Mouse (Mus musculus) limb, embryonic 15.5 days (tissue): ENCODE data around the gene Tdg. TPM values are rescaled to one million over a fixed set of nuclear protein-coding genes. Genes with fewer than 3 reads are reported as not detected.
"Not testable (repeated sequence)": the region's sequence is repeated elsewhere in the genome, so short reads cannot be mapped to it uniquely, and the experiment has no call there.

ENCODE experiments used
- ATAC-seq: fragments of 200-750 bp; cut with Nextera tagmentation; 2 replicates; pipeline ENCODE4 v1.8.0; 2017; ENCODE audit warnings: low read depth, moderate TSS enrichment; ENCODE audit not compliant: insufficient number of reproducible peaks, low FRiP score, low TSS enrichment
- H3K27ac ChIP-seq: fragments of 300-500 bp; sonication (generic); 2 replicates; pipeline ENCODE4 v1.5.1; 2015; ENCODE audit warnings: moderate library complexity, mild to moderate bottlenecking, inconsistent platforms
- H3K27me3 ChIP-seq: fragments of 300-500 bp; sonication (generic); 2 replicates; pipeline ENCODE4 v1.6.1; 2015; ENCODE audit warnings: inconsistent platforms
- H3K36me3 ChIP-seq: fragments of 300-500 bp; sonication (generic); 2 replicates; pipeline ENCODE4 v1.6.1; 2015; ENCODE audit warnings: inconsistent platforms
- H3K4me1 ChIP-seq: fragments of 300-500 bp; sonication (generic); 2 replicates; pipeline ENCODE4 v1.6.1; 2015; ENCODE audit warnings: inconsistent platforms
- H3K4me2 ChIP-seq: fragments of 300-500 bp; sonication (generic); 2 replicates; pipeline ENCODE4 v1.6.1; 2015; ENCODE audit warnings: mild to moderate bottlenecking, inconsistent platforms
- H3K4me3 ChIP-seq: fragments of 300-500 bp; sonication (generic); 2 replicates; pipeline ENCODE4 v1.5.1; 2015; ENCODE audit warnings: mild to moderate bottlenecking, inconsistent platforms
- H3K9ac ChIP-seq: fragments of 300-500 bp; sonication (generic); 2 replicates; pipeline ENCODE4 v1.6.1; 2015; ENCODE audit warnings: inconsistent platforms
- H3K9me3 ChIP-seq: fragments of 300-500 bp; sonication (generic); 2 replicates; pipeline ENCODE4 v1.6.1; 2016; ENCODE audit warnings: inconsistent platforms
- WGBS: fragments of 180-500 bp; shearing (Covaris S2); methylation state at CpG from one replicate; pipeline ENCODE4 v1.1.7; 2015; 5-methylcytosine and 5-hydroxymethylcytosine counted together
- polyA plus RNA-seq: library from polyadenylated mRNA; unstranded; fragments of >200 nt; fragmentation: Nextera tagmentation; extraction: Ambion mirVana; gene quantifications from 2 replicates; pipeline ENCODE4 v1.2.1, GENCODE M21; 2015

Tdg gene
- 105 and 108 TPM in 2 replicates for polyA plus RNA-seq

DNA sequence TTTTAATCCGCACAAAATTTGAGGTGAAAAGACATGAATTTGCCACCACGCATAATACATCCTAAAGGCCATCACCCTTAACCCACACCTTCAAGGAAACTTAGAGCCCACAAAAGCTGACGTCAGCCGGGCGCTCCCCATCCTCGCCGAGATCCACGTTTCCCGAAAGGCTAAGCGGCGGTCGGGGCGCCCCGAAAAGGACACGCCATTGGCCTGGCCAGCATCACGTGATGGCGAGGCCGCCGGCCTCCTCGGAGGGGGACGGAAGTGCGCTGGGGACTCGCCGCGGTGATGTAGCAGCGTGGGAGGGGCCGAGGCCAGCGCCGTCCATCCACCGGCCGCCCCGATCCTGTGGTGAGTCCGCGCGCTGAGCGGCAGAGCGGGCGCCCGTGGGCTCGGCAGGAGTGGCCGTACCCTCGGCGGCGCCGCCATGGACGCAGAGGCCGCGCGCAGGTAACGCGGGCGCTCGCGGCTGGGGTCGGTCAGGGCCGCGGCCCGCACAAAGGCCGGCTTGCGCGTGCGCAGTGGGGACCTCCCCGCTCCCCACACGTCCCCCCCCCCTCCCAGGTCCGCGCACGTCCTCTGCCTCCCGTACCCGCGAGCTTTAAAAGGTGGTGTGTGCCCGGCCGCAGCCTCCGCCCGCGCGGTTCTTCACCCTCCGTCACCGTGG, at the start of gene Tdg:
Gene Tdg (plus strand): TSS at position 243 of the 670 bp plus-strand sequence.
- under 1% methylated on average over 69 of the region's 78 CpGs for WGBS
- peak; percentile 97 for ATAC-seq
- H3K4me2 ChIP-seq: peak within 1 kb of the TSS; percentile 80
- H3K27ac ChIP-seq: peak within 1 kb of the TSS; percentile 94
- H3K4me3 ChIP-seq: peak within 1 kb of the TSS; percentile 76
- peaks cover 22% of the 10 kb centered on the region for H3K36me3 ChIP-seq
- not testable (repeated sequence) for H3K27me3 ChIP-seq, H3K9me3 ChIP-seq
- peaks cover 20% of the 10 kb centered on the region for H3K4me1 ChIP-seq
- H3K9ac ChIP-seq: peak within 1 kb of the TSS; percentile 85

DNA sequence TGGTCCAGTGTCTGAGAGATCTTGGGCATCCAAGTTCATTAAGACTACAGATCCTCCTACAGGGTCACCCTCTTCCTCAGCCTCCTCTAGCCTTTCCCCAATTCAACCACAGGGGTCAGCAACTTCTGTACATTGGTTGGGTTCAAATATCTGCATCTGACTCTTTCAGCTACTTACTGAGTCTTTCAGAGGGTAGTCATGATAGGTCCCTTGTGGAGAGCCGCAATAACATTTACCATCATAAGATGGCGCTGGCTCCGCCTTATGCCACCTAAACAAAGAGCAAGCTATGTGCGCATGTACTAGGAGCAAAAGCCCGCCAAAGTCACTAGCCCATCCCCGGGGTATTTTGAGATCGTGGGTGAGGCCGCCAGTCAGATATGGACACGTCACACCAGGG, 40.0 kb upstream of the Tdg start:
- not testable (repeated sequence) for H3K4me3 ChIP-seq, H3K4me2 ChIP-seq, H3K36me3 ChIP-seq, H3K9ac ChIP-seq, ATAC-seq, H3K27ac ChIP-seq, H3K27me3 ChIP-seq, H3K4me1 ChIP-seq, H3K9me3 ChIP-seq
- WGBS: 83% methylated on average over 9 of the region's 9 CpGs

DNA sequence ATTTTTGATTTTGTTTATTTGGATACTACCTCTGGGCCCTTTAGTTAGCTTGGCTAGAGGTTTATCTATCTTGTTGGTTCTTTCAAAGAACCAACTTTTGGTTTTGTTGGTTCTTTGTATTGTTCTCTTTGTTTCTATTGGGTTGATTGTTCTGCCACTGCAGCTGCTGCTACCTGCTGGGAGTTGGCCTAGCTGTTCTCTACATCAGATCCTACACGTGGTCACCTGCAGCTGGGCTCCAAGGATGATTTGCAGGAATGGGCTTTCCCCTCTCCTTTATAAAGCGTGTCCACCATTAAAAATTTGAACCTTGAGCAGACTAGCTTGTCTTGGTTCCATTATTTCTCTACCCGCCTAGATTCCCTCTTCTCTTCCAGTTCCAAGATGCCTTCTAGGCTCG, 35.2 kb upstream of the Tdg start:
- 67% methylated on average over 4 of the region's 4 CpGs for WGBS
- not testable (repeated sequence) for H3K4me2 ChIP-seq, ATAC-seq, H3K27me3 ChIP-seq, H3K4me3 ChIP-seq, H3K4me1 ChIP-seq, H3K9me3 ChIP-seq, H3K9ac ChIP-seq, H3K36me3 ChIP-seq, H3K27ac ChIP-seq

DNA sequence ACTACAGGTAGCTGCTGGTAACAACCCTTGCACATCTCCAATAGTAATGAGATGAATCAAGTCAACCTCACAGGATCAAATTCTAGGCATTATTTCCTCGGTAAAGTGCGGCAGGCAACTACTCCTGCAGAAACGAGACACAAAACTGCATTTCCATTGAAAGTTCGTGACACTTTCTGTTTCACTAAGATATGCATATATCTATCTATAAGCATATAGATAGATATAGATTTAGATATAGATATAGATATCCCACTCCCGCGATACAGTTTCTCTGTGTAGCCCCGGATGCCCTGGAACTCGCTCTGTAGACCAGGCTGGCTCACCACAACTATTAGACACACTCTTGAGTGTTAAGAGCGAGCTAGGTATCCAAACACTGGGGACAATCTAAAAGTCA, 7.4 kb upstream of the Tdg start:
- Histone ChIP-seq H3K27me3 (no peaks in the 10 kb centered on the region), H3K4me2 (peak overlapping the region; percentile 54), H3K4me1 (peaks cover 5% of the 10 kb centered on the region; the same call in 1 of the 2 replicates), H3K36me3 (peaks cover 2% of the 10 kb centered on the region; the same call in 1 of the 2 replicates), H3K9me3 (no peaks in the 10 kb centered on the region), H3K4me3 (peak overlapping the region; percentile 79), H3K9ac (peak overlapping the region; percentile 84), H3K27ac (no peak overlapping the region)
- WGBS: 26% methylated on average over 9 of the region's 9 CpGs
- no peak for ATAC-seq

DNA sequence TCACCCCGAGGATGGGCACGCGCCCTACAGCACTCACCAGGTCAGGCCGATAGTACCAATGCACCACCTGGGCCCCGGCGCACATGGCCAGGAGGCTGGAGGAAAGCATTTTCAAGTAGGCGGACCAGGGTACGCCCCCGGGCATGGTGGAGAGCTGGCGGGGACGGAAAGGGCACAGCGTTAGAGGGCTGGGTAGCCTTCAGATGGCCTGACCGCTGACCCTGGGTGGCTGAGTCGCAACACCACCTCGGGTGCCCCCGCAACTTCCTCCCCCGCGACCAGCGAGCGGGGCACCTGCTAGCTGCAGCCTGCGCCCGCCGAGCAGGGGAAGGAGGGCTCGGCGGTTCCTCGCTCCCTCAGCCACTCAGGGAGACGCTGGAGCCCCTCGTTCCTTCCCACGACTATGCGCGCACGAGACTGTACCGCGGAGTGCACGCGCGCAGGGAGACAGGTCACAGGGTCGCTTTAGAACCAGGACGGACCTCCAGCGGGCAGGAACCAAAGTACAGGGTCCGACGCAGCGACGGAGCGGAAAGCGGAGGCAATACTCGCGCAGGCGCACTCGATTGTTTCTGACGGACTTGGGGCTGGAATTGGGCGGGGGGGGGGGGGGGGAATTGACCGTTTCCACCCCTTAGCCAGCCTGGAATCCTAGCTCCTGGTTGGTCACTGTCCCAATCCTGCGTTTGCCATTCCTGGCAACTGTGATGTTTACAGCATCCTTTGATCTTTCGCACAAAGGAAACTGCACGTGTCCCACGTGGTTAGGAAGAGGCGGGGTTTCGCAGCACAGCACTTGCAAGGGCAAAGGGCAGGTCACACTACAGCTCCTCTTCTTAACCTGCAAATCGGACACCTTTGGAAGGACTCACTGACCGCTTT, 6.7 kb upstream of the Tdg start, which contains the start of gene 1190007I07Rik:
Gene 1190007I07Rik (minus strand): TSS at position 558 of the 882 bp plus-strand sequence.
- H3K27ac ChIP-seq: peak within 1 kb of the TSS; percentile 89
- peaks cover 5% of the 10 kb centered on the region; the same call in 1 of the 2 replicates for H3K4me1 ChIP-seq
- H3K9ac ChIP-seq: peak within 1 kb of the TSS; percentile 84
- no peaks in the 10 kb centered on the region for H3K27me3 ChIP-seq
- WGBS: under 1% methylated on average over 57 of the region's 61 CpGs
- peak; percentile 70 for ATAC-seq
- no peaks in the 10 kb centered on the region for H3K36me3 ChIP-seq
- peak within 1 kb of the TSS; percentile 54 for H3K4me2 ChIP-seq
- no peaks in the 10 kb centered on the region for H3K9me3 ChIP-seq
- peak within 1 kb of the TSS; percentile 79 for H3K4me3 ChIP-seq

DNA sequence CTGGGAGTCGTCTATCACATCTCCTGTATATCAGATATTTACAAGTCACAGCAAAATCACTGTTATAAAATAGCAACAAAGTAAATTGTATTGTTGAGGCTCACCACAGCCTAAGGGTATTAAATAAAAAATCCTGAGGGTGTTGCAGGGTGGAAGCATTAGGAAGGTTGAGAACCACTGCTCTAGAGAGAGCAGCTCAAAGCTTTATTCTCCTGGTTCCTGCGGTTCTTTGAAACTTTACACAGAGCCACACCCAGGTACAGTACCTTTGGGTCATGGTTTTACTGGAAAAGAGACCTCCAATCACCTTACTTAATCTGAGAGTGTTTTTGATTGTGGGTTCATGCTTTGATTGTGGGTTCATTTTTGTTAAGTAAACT, 6.1 kb upstream of the Tdg start:
- H3K4me2 ChIP-seq: peak overlapping the region; percentile 54
- not testable (repeated sequence) for H3K36me3 ChIP-seq, H3K9me3 ChIP-seq, H3K4me1 ChIP-seq, H3K27me3 ChIP-seq, ATAC-seq
- H3K9ac ChIP-seq: peak overlapping the region; percentile 84
- peak overlapping the region; percentile 89 for H3K27ac ChIP-seq
- 4% methylated on average over 2 of the region's 2 CpGs for WGBS
- H3K4me3 ChIP-seq: peak overlapping the region; percentile 79

DNA sequence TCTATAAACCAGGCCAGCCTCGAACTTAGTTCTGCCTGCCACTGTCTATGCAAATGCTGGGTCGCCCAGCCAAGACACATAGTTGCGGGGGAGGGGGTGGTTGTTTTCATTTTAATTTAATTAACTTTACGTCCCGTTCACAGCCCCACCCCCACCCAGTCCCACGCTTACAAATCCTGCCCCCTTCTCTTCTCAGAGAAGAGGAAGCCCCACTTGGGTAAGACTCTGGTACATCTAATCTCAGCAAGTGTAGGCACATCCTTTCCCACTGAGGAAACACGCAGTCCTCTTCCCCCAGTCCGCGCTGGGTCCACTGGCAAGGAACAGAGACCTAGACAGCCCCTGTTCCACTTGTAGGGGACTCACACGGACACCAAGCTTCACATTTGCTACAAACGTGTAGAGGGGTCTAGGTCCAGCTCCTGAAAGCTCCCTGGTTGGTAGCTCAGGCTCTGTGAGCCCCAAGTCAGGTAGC, 480 bp upstream of the Tdg start:
- Histone ChIP-seq H3K4me2 (peak overlapping the region; percentile 80), H3K4me1 (peaks cover 20% of the 10 kb centered on the region), H3K9me3 (no peaks in the 10 kb centered on the region), H3K9ac (peak overlapping the region; percentile 85), H3K27ac (peak overlapping the region; percentile 94), H3K36me3 (peaks cover 19% of the 10 kb centered on the region), H3K4me3 (peak overlapping the region; percentile 76), H3K27me3 (no peaks in the 10 kb centered on the region)
- no peak for ATAC-seq
- 5% methylated on average over 11 of the region's 11 CpGs for WGBS

DNA sequence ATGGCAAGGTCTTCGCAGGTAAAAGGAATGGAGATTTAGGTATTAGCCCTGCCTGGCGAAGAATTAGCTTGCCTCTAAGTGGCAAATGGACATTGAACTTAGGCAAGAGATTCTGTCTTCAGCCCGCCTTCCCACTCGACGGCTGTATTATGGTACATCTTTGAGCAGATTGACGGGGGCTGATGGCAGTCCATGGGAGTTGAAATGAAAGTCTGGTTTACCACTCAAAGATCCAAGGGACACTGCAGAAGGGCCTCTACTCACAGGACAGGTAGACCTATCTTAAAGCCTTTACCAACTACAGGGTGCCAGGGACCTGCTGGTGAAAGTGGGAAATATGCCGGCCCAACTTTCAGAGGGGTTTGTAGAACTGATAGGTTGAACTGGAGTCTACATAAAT, 869 bp downstream of the Tdg start:
- Histone ChIP-seq H3K4me3 (peak overlapping the region; percentile 76), H3K9ac (peak overlapping the region; percentile 85), H3K27me3 (no peaks in the 10 kb centered on the region), H3K4me2 (peak overlapping the region; percentile 70), H3K36me3 (peaks cover 23% of the 10 kb centered on the region), H3K27ac (peak overlapping the region; percentile 94; the same call in 1 of the 2 replicates), H3K4me1 (peaks cover 20% of the 10 kb centered on the region), H3K9me3 (no peaks in the 10 kb centered on the region)
- no peak for ATAC-seq
- 15% methylated on average over 7 of the region's 7 CpGs for WGBS

DNA sequence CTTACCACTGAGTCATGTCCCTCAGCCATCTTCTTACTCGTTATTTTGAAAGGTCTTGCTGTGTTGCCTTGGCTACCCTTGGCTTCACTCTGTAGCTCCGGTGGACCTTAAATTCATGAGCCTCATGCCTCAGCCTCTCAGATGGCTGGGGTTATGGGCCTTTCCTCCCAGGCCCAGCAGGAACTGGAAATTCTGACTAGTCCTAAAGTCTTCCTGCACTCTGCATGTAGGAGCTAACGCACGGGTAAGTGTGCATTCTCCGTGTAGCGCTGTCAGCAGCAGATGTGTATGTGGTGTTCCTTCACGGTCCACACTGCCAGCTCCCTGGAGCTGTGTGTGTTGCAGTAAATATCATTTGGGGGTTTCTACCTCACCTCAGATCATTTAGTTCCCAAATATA, 1.5 kb downstream of the Tdg start:
- Histone ChIP-seq H3K27me3 (no peaks in the 10 kb centered on the region), H3K9me3 (no peaks in the 10 kb centered on the region), H3K9ac (no peak overlapping the region), H3K27ac (no peak overlapping the region), H3K36me3 (peaks cover 25% of the 10 kb centered on the region), H3K4me1 (peaks cover 20% of the 10 kb centered on the region), H3K4me2 (peak overlapping the region; percentile 70), H3K4me3 (peak overlapping the region; percentile 76; the same call in 1 of the 2 replicates)
- no peak for ATAC-seq
- 76% methylated on average over 7 of the region's 7 CpGs for WGBS

DNA sequence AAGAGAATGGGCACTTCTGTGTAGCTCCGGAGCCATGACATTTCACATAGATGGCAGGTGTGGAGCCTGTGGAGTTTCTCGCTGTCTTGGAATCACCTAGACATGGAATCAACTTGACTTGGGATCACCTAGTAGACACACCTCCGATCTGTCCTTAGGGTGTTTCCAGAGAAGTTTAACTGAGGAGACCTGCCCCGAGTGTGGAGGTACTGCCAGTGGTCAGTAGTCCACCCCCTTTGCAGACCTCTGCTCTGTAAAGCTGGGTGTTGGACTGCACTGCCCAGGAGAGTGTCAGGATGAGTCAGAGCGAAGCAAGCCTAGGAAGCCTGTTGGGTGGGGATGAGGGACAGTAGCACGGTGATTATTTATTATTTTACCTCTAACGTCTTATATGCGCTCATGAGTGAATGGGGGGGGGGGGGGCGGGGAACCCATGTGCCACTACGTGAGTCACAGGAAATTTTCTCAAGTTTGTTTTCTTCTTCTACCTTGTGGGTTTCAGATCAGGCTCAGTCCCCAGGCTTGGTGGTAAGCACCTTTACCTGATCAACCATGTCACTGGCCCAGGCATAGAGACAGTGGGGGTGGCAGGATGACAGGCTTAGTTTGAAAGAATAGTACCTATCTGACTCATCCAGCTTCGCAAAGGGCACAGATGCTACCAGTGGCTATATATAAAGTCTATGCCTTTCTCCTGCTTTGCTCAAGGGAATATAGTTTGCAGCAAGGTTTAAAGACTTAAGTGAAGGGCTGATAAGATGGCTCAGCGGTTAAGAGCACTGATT, 3.1 kb downstream of the Tdg start:
- WGBS: 95% methylated on average over 12 of the region's 12 CpGs

DNA sequence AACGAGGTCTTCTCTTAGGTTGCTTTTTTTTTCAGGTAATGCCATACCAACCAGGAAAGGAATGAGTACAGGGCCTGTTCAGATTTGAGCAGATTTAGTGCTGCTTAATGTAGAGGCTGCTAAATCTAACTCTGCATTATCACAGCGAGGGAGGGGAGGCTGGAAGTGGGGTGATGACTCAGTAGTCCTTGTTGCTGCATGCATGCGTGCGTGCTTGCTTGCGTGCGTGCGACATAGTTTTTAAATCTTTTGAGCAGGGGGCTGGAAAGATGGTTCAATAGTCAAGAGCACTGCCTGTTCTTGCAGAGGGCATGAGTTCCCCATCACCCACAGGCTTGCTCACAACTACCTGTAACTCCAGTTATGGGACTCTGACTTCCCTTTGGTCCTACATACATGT, 4.7 kb downstream of the Tdg start:
- H3K9ac ChIP-seq: no peak overlapping the region
- no peaks in the 10 kb centered on the region for H3K27me3 ChIP-seq
- H3K36me3 ChIP-seq: peaks cover 44% of the 10 kb centered on the region
- 92% methylated on average over 7 of the region's 7 CpGs for WGBS
- H3K4me3 ChIP-seq: no peak overlapping the region
- peaks cover 15% of the 10 kb centered on the region for H3K4me1 ChIP-seq
- ATAC-seq: no peak
- H3K4me2 ChIP-seq: no peak overlapping the region
- no peak overlapping the region for H3K27ac ChIP-seq
- H3K9me3 ChIP-seq: no peaks in the 10 kb centered on the region

More for the DNA sequence above, 3.1 kb downstream of the Tdg start:
- Histone ChIP-seq H3K4me2 (no peak overlapping the region), H3K27ac (no peak overlapping the region), H3K9me3 (no peaks in the 10 kb centered on the region), H3K9ac (no peak overlapping the region), H3K27me3 (no peaks in the 10 kb centered on the region), H3K4me3 (no peak overlapping the region), H3K4me1 (peaks cover 20% of the 10 kb centered on the region), H3K36me3 (peaks cover 36% of the 10 kb centered on the region)
- no peak for ATAC-seq
